Mouse (Mus musculus) ES-Bruce4 (cell line): ENCODE results near the gene Sfrp5. TPM values are rescaled to one million over a fixed set of nuclear protein-coding genes. Genes with fewer than 3 reads are reported as not detected.

ENCODE experiments used
- H3K27ac ChIP-seq: 2 replicates; pipeline ENCODE4 v1.5.1; 2012; ENCODE audit warnings: low read length, inconsistent platforms; ENCODE audit not compliant: insufficient read depth
- H3K27me3 ChIP-seq: 2 replicates; pipeline ENCODE4 v1.6.1; 2012; ENCODE audit warnings: mild to moderate bottlenecking, low read length, inconsistent platforms; ENCODE audit not compliant: control insufficient read depth, poor library complexity, insufficient read depth, severe bottlenecking
- H3K36me3 ChIP-seq: 2 replicates; pipeline ENCODE4 v1.6.1; 2012; ENCODE audit warnings: inconsistent platforms, mild to moderate bottlenecking, low read length, moderate library complexity; ENCODE audit not compliant: control insufficient read depth, poor library complexity, insufficient read depth, severe bottlenecking
- H3K4me1 ChIP-seq: one replicate; pipeline ENCODE4 v1.8.1; 2011; ENCODE audit warnings: low read length; ENCODE audit not compliant: control insufficient read depth, insufficient read depth
- H3K4me3 ChIP-seq: 2 replicates; pipeline ENCODE4 v1.5.1; 2011; ENCODE audit warnings: low read depth, mild to moderate bottlenecking, low read length
- H3K9ac ChIP-seq: 2 replicates; pipeline ENCODE4 v1.6.1; 2012; ENCODE audit warnings: low read depth, mild to moderate bottlenecking, inconsistent platforms; ENCODE audit not compliant: poor library complexity, severe bottlenecking
- H3K9me3 ChIP-seq: replicated peaks from 2 replicates; pipeline ENCODE4 v1.6.1; 2012; ENCODE audit warnings: mild to moderate bottlenecking, low read length, inconsistent platforms; ENCODE audit not compliant: control insufficient read depth, poor library complexity, insufficient read depth, severe bottlenecking
- CTCF ChIP-seq: IDR thresholded peaks from one replicate; pipeline ENCODE4 v1.8.1; 2011; ENCODE audit warnings: low read depth, low read length
- EP300 ChIP-seq: IDR thresholded peaks from 2 replicates; pipeline ENCODE4 v1.6.1; 2011; ENCODE audit warnings: low read depth, low read length; ENCODE audit not compliant: insufficient read depth
- POLR2A ChIP-seq: IDR thresholded peaks from one replicate; pipeline ENCODE4 v1.8.1; 2011; ENCODE audit warnings: low read length; ENCODE audit not compliant: insufficient read depth
- polyA plus RNA-seq: library from polyadenylated mRNA; stranded (reverse); fragments of >200 nt; gene quantifications from 2 replicates; pipeline ENCODE4 v1.2.4, GENCODE M21; 2011; ENCODE audit warnings: low read depth; ENCODE audit not compliant: missing spikeins, insufficient read depth, insufficient read length

Sfrp5 gene
- polyA plus RNA-seq, 1 experiment = 0.42 TPM

DNA sequence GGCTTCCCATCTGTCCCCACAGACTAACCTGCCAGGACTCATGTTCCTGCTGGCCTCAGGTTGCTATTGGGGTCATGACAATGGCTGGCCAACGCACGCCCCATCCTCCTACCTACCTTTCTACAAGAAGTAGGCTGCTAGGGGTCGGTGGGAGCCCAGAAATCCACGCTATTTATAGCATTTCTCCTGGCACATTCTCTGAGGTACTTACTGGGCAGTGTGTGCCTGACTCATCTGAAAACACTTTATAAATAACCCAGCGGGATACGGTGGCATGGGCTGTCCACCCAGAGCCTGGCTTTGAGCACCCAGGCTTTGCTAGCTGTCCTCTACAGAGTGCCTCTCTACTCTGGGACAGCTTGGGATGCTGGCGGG is 36.3 kb upstream of the Sfrp5 start:
- Histone ChIP-seq H3K4me1 (no peaks in the 10 kb centered on the region), H3K9ac (no peak overlapping the region), H3K4me3 (no peak overlapping the region), H3K27me3 (no peaks in the 10 kb centered on the region), H3K36me3 (no peaks in the 10 kb centered on the region), H3K27ac (no peak overlapping the region), H3K9me3 (no peaks in the 10 kb centered on the region)
- TF ChIP-seq CTCF (no peak), POLR2A (no peak), EP300 (no peak)

DNA sequence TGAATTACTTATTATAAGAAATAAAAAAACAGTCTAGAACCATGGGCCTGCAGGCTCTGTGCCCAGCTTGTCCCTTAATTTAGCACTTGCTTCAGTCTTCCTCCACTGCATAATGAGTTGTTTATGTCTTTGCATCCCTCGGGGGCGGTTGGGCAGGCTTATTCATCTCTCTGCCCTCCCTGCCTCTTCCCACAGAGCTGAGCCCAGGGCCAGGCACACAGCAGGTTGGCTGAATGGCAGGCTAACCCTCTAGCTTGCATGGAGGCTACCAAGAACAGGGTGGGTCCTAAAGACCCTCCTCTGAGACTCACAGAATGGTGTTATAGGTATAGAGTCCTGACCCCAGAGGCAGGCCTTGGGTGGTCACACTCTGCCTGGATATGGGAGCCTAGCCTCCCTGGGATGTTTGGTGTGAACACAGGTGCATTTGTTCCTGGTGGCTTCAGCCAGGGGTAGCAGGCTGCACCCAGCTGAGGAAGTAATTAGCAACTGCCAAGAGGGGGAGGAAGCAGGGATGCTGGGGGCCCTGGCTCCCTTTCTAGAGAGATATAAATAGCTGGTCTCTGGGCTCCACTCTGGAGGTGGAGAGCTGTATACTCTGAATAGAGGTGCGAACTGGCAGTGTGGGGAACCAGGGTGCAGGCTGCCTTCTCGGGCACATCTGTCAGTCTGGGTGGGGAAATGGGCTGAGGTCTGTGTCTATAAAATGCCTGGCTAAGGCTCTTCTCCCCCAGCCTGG is 35.7 kb upstream of the Sfrp5 start:
- no peak overlapping the region for H3K27ac ChIP-seq

DNA sequence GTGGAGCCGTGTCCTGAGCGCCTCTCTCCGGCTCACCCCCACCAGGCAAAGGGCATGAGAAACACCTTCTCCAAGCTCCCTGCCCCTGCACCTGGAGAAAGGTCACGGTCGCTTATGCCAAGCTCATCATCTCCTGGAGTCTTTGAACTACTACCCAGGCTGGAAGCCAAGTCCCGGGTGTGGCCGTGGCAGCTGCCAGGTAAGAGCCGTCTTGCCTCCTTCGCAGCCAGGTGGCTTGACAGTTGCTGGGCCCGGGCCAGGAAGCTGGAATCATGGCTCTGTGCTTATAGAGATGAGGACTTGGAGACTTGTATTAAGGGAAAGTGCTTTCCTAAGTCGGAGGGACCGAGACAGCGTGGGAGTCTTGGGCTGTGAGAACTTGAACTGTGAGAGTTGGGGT is 28.9 kb upstream of the Sfrp5 start:
- H3K36me3 ChIP-seq = no peaks in the 10 kb centered on the region
- peaks cover 2% of the 10 kb centered on the region for H3K4me1 ChIP-seq
- H3K9me3 ChIP-seq = no peaks in the 10 kb centered on the region
- H3K4me3 ChIP-seq = no peak overlapping the region
- no peak overlapping the region for H3K9ac ChIP-seq
- no peaks in the 10 kb centered on the region for H3K27me3 ChIP-seq
- H3K27ac ChIP-seq = no peak overlapping the region
- TF ChIP-seq POLR2A (no peak), CTCF (no peak), EP300 (no peak)

More for the DNA sequence above, 35.7 kb upstream of the Sfrp5 start:
- H3K9me3 ChIP-seq = no peaks in the 10 kb centered on the region
- no peak overlapping the region for H3K4me3 ChIP-seq
- H3K9ac ChIP-seq = no peak overlapping the region
- TF ChIP-seq EP300 (no peak), CTCF (no peak), POLR2A (no peak)
- no peaks in the 10 kb centered on the region for H3K36me3 ChIP-seq
- no peaks in the 10 kb centered on the region for H3K4me1 ChIP-seq
- H3K27me3 ChIP-seq = no peaks in the 10 kb centered on the region

DNA sequence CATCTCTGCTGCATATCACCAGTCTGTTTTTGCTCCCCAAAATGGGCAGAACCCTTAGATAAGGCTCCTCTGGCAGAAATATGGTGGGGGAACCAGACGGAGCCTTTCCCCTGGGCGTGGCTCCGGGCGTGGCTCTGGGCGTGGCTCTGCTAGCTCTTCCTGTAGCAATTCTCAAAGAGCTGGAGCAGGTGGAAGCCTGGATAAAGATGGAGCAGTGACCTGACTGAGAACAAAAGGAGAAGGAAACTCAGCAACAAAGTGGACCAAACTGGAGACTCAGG is 28.2 kb upstream of the Sfrp5 start:
- Histone ChIP-seq H3K4me3 (no peak overlapping the region), H3K27me3 (no peaks in the 10 kb centered on the region), H3K4me1 (peaks cover 2% of the 10 kb centered on the region), H3K9ac (no peak overlapping the region), H3K36me3 (no peaks in the 10 kb centered on the region), H3K27ac (no peak overlapping the region), H3K9me3 (no peaks in the 10 kb centered on the region)
- TF ChIP-seq CTCF = no peak
- no peak for TF ChIP-seq POLR2A
- no peak for TF ChIP-seq EP300

DNA sequence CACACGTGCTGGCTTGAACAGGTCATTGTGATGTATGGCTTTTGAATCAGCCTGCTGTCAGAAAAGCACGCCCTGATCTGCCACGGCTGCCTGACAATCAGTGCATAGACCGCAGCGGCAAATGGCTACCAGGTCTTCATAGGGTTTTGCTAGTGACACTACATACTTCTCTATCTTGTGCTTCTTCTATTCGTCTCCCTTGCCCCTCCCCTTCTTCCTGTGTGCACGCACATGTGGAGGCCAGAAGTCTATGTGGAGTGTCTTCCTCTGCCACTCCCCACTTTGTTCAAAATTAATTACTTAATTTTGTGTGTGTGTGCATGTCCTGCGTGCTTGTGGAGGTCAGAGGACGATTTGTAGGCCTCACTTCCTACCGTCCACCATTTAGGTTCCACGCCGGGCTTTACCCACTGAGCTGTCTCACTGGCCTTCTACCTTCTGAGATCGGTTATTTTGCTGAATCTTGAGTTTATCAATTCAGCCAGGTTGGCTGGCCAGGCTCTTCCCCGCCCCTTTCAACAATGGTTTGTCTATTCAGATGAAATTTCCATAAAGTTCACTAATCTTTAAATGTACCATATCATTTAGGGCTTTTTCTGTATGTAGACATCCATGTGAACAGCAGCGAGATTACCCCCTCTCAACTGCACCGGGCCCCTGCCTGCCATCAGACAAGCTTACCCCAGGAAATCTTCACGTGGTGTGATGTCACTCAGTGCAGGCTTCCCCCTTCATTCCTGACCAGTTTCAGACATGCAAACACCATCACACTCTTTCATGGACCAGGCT is 27.6 kb upstream of the Sfrp5 start:
- no peak overlapping the region for H3K4me3 ChIP-seq
- no peaks in the 10 kb centered on the region for H3K27me3 ChIP-seq
- H3K27ac ChIP-seq = no peak overlapping the region
- no peak overlapping the region for H3K9ac ChIP-seq
- peaks cover 2% of the 10 kb centered on the region for H3K4me1 ChIP-seq
- H3K36me3 ChIP-seq = no peaks in the 10 kb centered on the region
- no peak for TF ChIP-seq EP300
- TF ChIP-seq CTCF = no peak
- TF ChIP-seq POLR2A = no peak
- H3K9me3 ChIP-seq = no peaks in the 10 kb centered on the region

DNA sequence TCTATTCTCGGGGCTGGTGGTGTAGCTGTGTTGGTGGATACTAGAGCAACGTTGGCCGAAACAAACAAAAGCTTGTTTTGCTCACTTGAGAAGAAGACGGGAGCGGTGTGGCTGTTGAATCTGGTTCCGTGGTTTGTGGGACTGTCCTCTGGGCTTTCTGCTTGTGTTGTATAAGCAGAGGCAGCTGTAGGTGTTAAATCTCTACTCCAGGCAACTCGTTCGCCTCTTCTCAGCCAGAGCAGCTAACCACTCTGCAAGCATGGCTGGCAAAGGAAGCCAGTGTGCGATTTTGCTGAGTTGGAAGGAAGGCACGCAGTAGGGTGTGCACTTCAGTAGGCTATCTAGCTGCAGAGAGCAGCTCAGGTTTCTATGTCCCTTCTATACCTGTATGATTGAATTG is 24.4 kb upstream of the Sfrp5 start:
- H3K36me3 ChIP-seq = no peaks in the 10 kb centered on the region
- H3K4me1 ChIP-seq = peaks cover 2% of the 10 kb centered on the region
- H3K27ac ChIP-seq = no peak overlapping the region
- no peaks in the 10 kb centered on the region for H3K27me3 ChIP-seq
- H3K4me3 ChIP-seq = no peak overlapping the region
- no peak overlapping the region for H3K9ac ChIP-seq
- TF ChIP-seq POLR2A = no peak
- TF ChIP-seq CTCF = no peak
- TF ChIP-seq EP300 = no peak
- no peaks in the 10 kb centered on the region for H3K9me3 ChIP-seq
